8 mouse cellular contexts compared by ENCODE assay signal in the genomic region with DNA sequence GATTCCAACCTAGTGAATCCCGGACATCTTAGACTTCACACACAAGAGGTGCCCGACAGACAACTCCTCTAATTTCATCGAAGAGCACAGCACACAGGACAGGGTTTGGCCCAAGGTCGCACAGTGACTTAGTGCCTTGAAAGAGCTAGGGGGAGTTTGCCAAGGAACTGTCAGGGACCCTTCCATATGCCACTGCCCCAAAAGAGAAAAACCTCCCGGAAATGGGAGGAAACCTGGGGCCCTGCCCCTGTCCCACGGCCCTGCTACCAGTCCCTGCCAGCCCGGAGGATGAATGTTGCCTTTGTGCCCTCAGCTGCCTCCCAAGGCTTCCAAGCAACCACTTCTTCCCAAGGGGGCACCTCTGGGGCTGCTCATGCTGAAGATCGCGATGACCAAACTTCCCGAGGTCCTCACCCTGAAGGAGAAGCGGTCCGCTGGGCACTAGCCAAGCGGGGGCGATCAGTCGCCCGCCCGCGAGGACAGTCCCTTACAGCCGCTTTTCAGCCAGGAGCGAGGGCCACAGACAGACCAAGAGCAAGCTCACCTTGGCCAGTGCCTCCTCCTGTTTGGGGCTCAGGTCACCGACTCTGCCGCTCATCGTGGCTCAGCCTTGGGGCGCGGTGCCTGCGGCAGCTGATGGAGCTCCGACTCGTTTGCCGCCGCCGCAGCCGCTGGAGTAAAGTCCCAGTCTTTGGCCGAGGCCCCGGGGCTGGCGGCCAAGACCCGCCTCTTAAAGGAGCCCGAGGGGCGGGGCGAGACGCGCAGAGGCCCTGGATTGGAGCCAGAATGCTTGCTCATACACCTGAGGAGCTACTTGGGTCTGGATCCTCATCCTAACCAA. TPM values are rescaled to one million over a fixed set of nuclear protein-coding genes. Genes with fewer than 3 reads are reported as not detected.
DNase-seq lines count a peak whose midpoint lies in the region; ATAC-seq lines count a peak whose summit lies in the region.

No protein-coding gene starts in this region.

- H3K36me3 ChIP-seq in embryonic facial prominence, embryonic 10.5 days (replicated peaks) = no peaks in the 10 kb centered on the region
- no peaks in the 10 kb centered on the region for H3K36me3 ChIP-seq in intestine, embryonic 16.5 days (ENCODE audit: control insufficient read depth, insufficient read depth, low read length)
- no peaks in the 10 kb centered on the region for H3K36me3 ChIP-seq in limb, embryonic 11.5 days (ENCODE audit: control insufficient read depth, insufficient read depth, low read length)
- no peaks in the 10 kb centered on the region for H3K36me3 ChIP-seq in midbrain, embryonic 13.5 days

- peak; percentile 80 for DNase-seq in 3134 (ENCODE audit: extremely low read depth, insufficient read length, low spot score)
- peak; percentile 80 for DNase-seq in embryonic facial prominence, embryonic 10.5 days (ENCODE audit: low spot score)
- DNase-seq in heart, adult 11 months = peak; percentile 96
- peak; percentile 79 for DNase-seq in limb, embryonic 11.5 days (ENCODE audit: low spot score)
- peak; percentile 76 to 80 for DNase-seq in spleen, postnatal 10 days (ENCODE audit: low spot score in 2 of 2)

- peaks cover 17% of the 10 kb centered on the region for H3K4me1 ChIP-seq in embryonic facial prominence, embryonic 10.5 days
- H3K4me1 ChIP-seq in intestine, embryonic 16.5 days (ENCODE audit: control insufficient read depth, insufficient read depth, low read length) = peaks cover 13% of the 10 kb centered on the region
- H3K4me1 ChIP-seq in limb, embryonic 11.5 days (ENCODE audit: control insufficient read depth, insufficient read depth, low read length) = no peaks in the 10 kb centered on the region
- H3K4me1 ChIP-seq in midbrain, embryonic 13.5 days (replicated peaks) = peaks cover 20% of the 10 kb centered on the region

- WGBS in embryonic facial prominence, embryonic 10.5 days = 3% methylated on average over 41 of the region's 41 CpGs
- 2% methylated on average over 41 of the region's 41 CpGs for WGBS in intestine, embryonic 16.5 days
- WGBS in limb, embryonic 11.5 days = 3% methylated on average over 41 of the region's 41 CpGs
- 3% methylated on average over 41 of the region's 41 CpGs for WGBS in midbrain, embryonic 13.5 days

- peak; percentile 41 for ATAC-seq in activated CD4-positive, CD25-positive, alpha-beta regulatory T cell, adult 4 months
- peak; percentile 87 for ATAC-seq in intestine, embryonic 16.5 days
- ATAC-seq in limb, embryonic 11.5 days (ENCODE audit: insufficient number of reproducible peaks, low FRiP score, low TSS enrichment, low read depth) = peak; percentile 56; the same call in 1 of the 2 replicates
- peak; percentile 61 for ATAC-seq in midbrain, embryonic 13.5 days

- peak overlapping the region; percentile 68 for H3K4me3 ChIP-seq in embryonic facial prominence, embryonic 10.5 days
- H3K4me3 ChIP-seq in intestine, embryonic 16.5 days (ENCODE audit: low read length) = peak overlapping the region; percentile 63
- peak overlapping the region; percentile 59 for H3K4me3 ChIP-seq in limb, embryonic 11.5 days (ENCODE audit: low read depth, low read length)
- peak overlapping the region; percentile 62 for H3K4me3 ChIP-seq in midbrain, embryonic 13.5 days (replicated peaks)

- H3K9me3 ChIP-seq in embryonic facial prominence, embryonic 10.5 days = no peaks in the 10 kb centered on the region
- H3K9me3 ChIP-seq in intestine, embryonic 16.5 days (ENCODE audit: control insufficient read depth, low read length) = no peaks in the 10 kb centered on the region
- H3K9me3 ChIP-seq in limb, embryonic 11.5 days (ENCODE audit: control insufficient read depth, low read length) = no peaks in the 10 kb centered on the region
- no peaks in the 10 kb centered on the region for H3K9me3 ChIP-seq in midbrain, embryonic 13.5 days

- H3K27ac ChIP-seq in embryonic facial prominence, embryonic 10.5 days (replicated peaks) = peak overlapping the region; percentile 62; the same call in 1 of the 2 replicates
- H3K27ac ChIP-seq in intestine, embryonic 16.5 days (ENCODE audit: low read length) = no peak overlapping the region
- H3K27ac ChIP-seq in limb, embryonic 11.5 days (replicated peaks; ENCODE audit: low read depth, low read length) = no peak overlapping the region
- H3K27ac ChIP-seq in midbrain, embryonic 13.5 days = peak overlapping the region; percentile 5; the same call in 1 of the 2 replicates

- peak overlapping the region; percentile 70 for H3K9ac ChIP-seq in intestine, embryonic 16.5 days (ENCODE audit: low read depth, low read length)
- peak overlapping the region; percentile 60 for H3K9ac ChIP-seq in limb, embryonic 11.5 days (ENCODE audit: low read length)
- H3K9ac ChIP-seq in midbrain, embryonic 13.5 days (replicated peaks) = peak overlapping the region; percentile 81

- peak overlapping the region; percentile 99 for H3K4me2 ChIP-seq in intestine, embryonic 16.5 days (ENCODE audit: low read depth, low read length)
- peak overlapping the region; percentile 80 for H3K4me2 ChIP-seq in limb, embryonic 11.5 days (ENCODE audit: low read depth, severe bottlenecking)
- peak overlapping the region; percentile 88 for H3K4me2 ChIP-seq in midbrain, embryonic 13.5 days (replicated peaks)

- peaks cover 54% of the 10 kb centered on the region for H3K27me3 ChIP-seq in embryonic facial prominence, embryonic 10.5 days (replicated peaks; ENCODE audit: low read depth, poor library complexity, severe bottlenecking)
- H3K27me3 ChIP-seq in intestine, embryonic 16.5 days (replicated peaks; ENCODE audit: control insufficient read depth, insufficient read depth, low read length) = peaks cover 5% of the 10 kb centered on the region; the same call in 1 of the 2 replicates
- H3K27me3 ChIP-seq in limb, embryonic 11.5 days (ENCODE audit: control insufficient read depth, insufficient read depth, low read length) = 0 out of 2 replicates have a peak, but pooled peaks cover 4% of the 10 kb centered on the region
- peaks cover 28% of the 10 kb centered on the region for H3K27me3 ChIP-seq in midbrain, embryonic 13.5 days

RNA-seq across cellular contexts. Expression of gene Sec14l2, which starts 4.9 kb away (rescaled TPM):
- polyA plus RNA-seq in activated CD4-positive, CD25-positive, alpha-beta regulatory T cell, adult 4 months (2017; shearing (Covaris generic)) = 1 to 10 TPM in 1 of 2 experiments, under 1 TPM in 1; 0.48 to 1.2 TPM
- polyA plus RNA-seq in embryonic facial prominence, embryonic 10.5 days (2016; fragmentation: Nextera tagmentation; extraction: Ambion mirVana) = 1.7 and 2.0 TPM in 2 replicates
- polyA plus RNA-seq in intestine, embryonic 16.5 days (2015; fragmentation: Nextera tagmentation; extraction: Ambion mirVana) = 1.7 and 2.9 TPM in 2 replicates
- 1.9 and 2.2 TPM in 2 replicates for polyA plus RNA-seq in limb, embryonic 11.5 days (2014; fragmentation: Nextera tagmentation; extraction: Ambion mirVana)
- polyA plus RNA-seq in midbrain, embryonic 13.5 days (2015; fragmentation: Nextera tagmentation; extraction: Ambion mirVana) = 2.3 and 3.2 TPM in 2 replicates

RNA-seq across cellular contexts. Expression of gene Rnf215, which starts 16.7 kb away (rescaled TPM):
- 10 to 100 TPM in 1 of 2 experiments, 1 to 10 TPM in 1; 8.8 to 11.5 TPM for polyA plus RNA-seq in activated CD4-positive, CD25-positive, alpha-beta regulatory T cell, adult 4 months (2017; shearing (Covaris generic))
- 21.2 and 22.8 TPM in 2 replicates for polyA plus RNA-seq in embryonic facial prominence, embryonic 10.5 days (2016; fragmentation: Nextera tagmentation; extraction: Ambion mirVana)
- 17.3 and 19.2 TPM in 2 replicates for polyA plus RNA-seq in intestine, embryonic 16.5 days (2015; fragmentation: Nextera tagmentation; extraction: Ambion mirVana)
- polyA plus RNA-seq in limb, embryonic 11.5 days (2014; fragmentation: Nextera tagmentation; extraction: Ambion mirVana) = 24.3 and 28.9 TPM in 2 replicates
- 43.9 and 45.9 TPM in 2 replicates for polyA plus RNA-seq in midbrain, embryonic 13.5 days (2015; fragmentation: Nextera tagmentation; extraction: Ambion mirVana)

RNA-seq across cellular contexts. Expression of gene Mtfp1, which starts 23.1 kb away (rescaled TPM):
- 1 to 10 TPM; 1.4 to 2.8 TPM for polyA plus RNA-seq in activated CD4-positive, CD25-positive, alpha-beta regulatory T cell, adult 4 months (2017; shearing (Covaris generic))
- 14.6 and 15.6 TPM in 2 replicates for polyA plus RNA-seq in embryonic facial prominence, embryonic 10.5 days (2016; fragmentation: Nextera tagmentation; extraction: Ambion mirVana)
- 38.1 and 41.6 TPM in 2 replicates for polyA plus RNA-seq in intestine, embryonic 16.5 days (2015; fragmentation: Nextera tagmentation; extraction: Ambion mirVana)
- polyA plus RNA-seq in limb, embryonic 11.5 days (2014; fragmentation: Nextera tagmentation; extraction: Ambion mirVana) = 8.5 and 10.9 TPM in 2 replicates
- polyA plus RNA-seq in midbrain, embryonic 13.5 days (2015; fragmentation: Nextera tagmentation; extraction: Ambion mirVana) = 4.9 and 6.6 TPM in 2 replicates

RNA-seq across cellular contexts. Expression of gene Ccdc157, which starts 41.8 kb away (rescaled TPM):
- polyA plus RNA-seq in activated CD4-positive, CD25-positive, alpha-beta regulatory T cell, adult 4 months (2017; shearing (Covaris generic)) = 1 to 10 TPM; 1.4 to 2.7 TPM
- 7.2 and 8.0 TPM in 2 replicates for polyA plus RNA-seq in embryonic facial prominence, embryonic 10.5 days (2016; fragmentation: Nextera tagmentation; extraction: Ambion mirVana)
- polyA plus RNA-seq in intestine, embryonic 16.5 days (2015; fragmentation: Nextera tagmentation; extraction: Ambion mirVana) = 3.0 TPM in 2 replicates
- polyA plus RNA-seq in limb, embryonic 11.5 days (2014; fragmentation: Nextera tagmentation; extraction: Ambion mirVana) = 4.3 and 4.7 TPM in 2 replicates
- 6.8 and 8.1 TPM in 2 replicates for polyA plus RNA-seq in midbrain, embryonic 13.5 days (2015; fragmentation: Nextera tagmentation; extraction: Ambion mirVana)

RNA-seq across cellular contexts. Expression of gene Sf3a1, which starts 41.8 kb away (rescaled TPM):
- 10 to 100 TPM; 49.6 to 53.0 TPM for polyA plus RNA-seq in activated CD4-positive, CD25-positive, alpha-beta regulatory T cell, adult 4 months (2017; shearing (Covaris generic))
- polyA plus RNA-seq in embryonic facial prominence, embryonic 10.5 days (2016; fragmentation: Nextera tagmentation; extraction: Ambion mirVana) = 102 and 105 TPM in 2 replicates
- polyA plus RNA-seq in intestine, embryonic 16.5 days (2015; fragmentation: Nextera tagmentation; extraction: Ambion mirVana) = 40.4 and 41.8 TPM in 2 replicates
- 98.3 and 112 TPM in 2 replicates for polyA plus RNA-seq in limb, embryonic 11.5 days (2014; fragmentation: Nextera tagmentation; extraction: Ambion mirVana)
- 65.8 and 66.7 TPM in 2 replicates for polyA plus RNA-seq in midbrain, embryonic 13.5 days (2015; fragmentation: Nextera tagmentation; extraction: Ambion mirVana)

Comparison
In these comparisons a context has a peak if more than half of its experiments do, and no peak if none do; other contexts are left out.
1. H3K27ac ChIP-seq: peak in embryonic facial prominence, embryonic 10.5 days (single experiment) and midbrain, embryonic 13.5 days (single experiment); none in intestine, embryonic 16.5 days (single experiment) and limb, embryonic 11.5 days (single experiment).
2. Peak in every context shown above with its lines, with median percentiles within 50 percentile points of each other: DNase-seq, ATAC-seq, H3K4me3 ChIP-seq, H3K4me2 ChIP-seq and H3K9ac ChIP-seq.